Mouse (Mus musculus) gastrocnemius, adult 18-20 months (tissue): ENCODE results near the gene Doc2b. TPM values are rescaled to one million over a fixed set of nuclear protein-coding genes. Genes with fewer than 3 reads are reported as not detected.

Source experiments
- DNase-seq: peaks from one replicate; pipeline ENCODE4 v3.0.0; 2021; ENCODE audit warnings: low spot score
- long read RNA-seq, 2 experiments: library from polyadenylated mRNA; stranded (forward); transcript quantifications; one replicate each; pipeline ENCODE4 v2.0.0; 2021
- total RNA-seq, 2 experiments: library from RNA; stranded (reverse); gene quantifications; 2 replicates each; pipeline ENCODE4 v1.2.3; 2021

Doc2b gene
- total RNA-seq, result 1 to 10 TPM in 1 of 2 experiments, under 1 TPM in 1; 0.45 to 2.7 TPM
- long read RNA-seq, experiment 1, full-length matches to known transcripts, result 1 of 1 reads
- long read RNA-seq, experiment 1, partial matches to known transcripts, result 0 of 1 reads
- long read RNA-seq, experiment 1, other reads (novel, unspliced or antisense), result 0 of 1 reads
- long read RNA-seq, experiment 2, result 0 reads

- no peak for DNase-seq
Observed at GRCm38 (mm10) chr11:75796029-75796445, at the start of gene Doc2b. TSS of gene Doc2b (minus strand) at chr11:75796049.

GRCm38 (mm10) chr11:75842904-75843619, 47.2 kb upstream of the Doc2b start:
- no peak for DNase-seq

- DNase-seq, result no peak
Observed at GRCm38 (mm10) chr11:75841503-75841902, 45.7 kb upstream of the Doc2b start.

GRCm38 (mm10) chr11:75839536-75840430, 43.9 kb upstream of the Doc2b start:
- no peak for DNase-seq

- DNase-seq, result no peak
Observed at GRCm38 (mm10) chr11:75838861-75839426, 43.1 kb upstream of the Doc2b start.

- DNase-seq, result no peak
Observed at GRCm38 (mm10) chr11:75836240-75836610, 40.4 kb upstream of the Doc2b start.

- no peak for DNase-seq
Observed at GRCm38 (mm10) chr11:75835587-75836239, 39.9 kb upstream of the Doc2b start.

- no peak for DNase-seq
Observed at GRCm38 (mm10) chr11:75833081-75833480, 37.2 kb upstream of the Doc2b start.

- DNase-seq, result no peak
Observed at GRCm38 (mm10) chr11:75830386-75830785, 34.5 kb upstream of the Doc2b start.

GRCm38 (mm10) chr11:75827414-75827813, 31.6 kb upstream of the Doc2b start:
- DNase-seq, result no peak

GRCm38 (mm10) chr11:75823506-75823905, 27.7 kb upstream of the Doc2b start:
- no peak for DNase-seq

GRCm38 (mm10) chr11:75813085-75813484, 17.2 kb upstream of the Doc2b start:
- no peak for DNase-seq

- peak; percentile 63 for DNase-seq
Observed at GRCm38 (mm10) chr11:75811900-75812299, 16.1 kb upstream of the Doc2b start.

- DNase-seq, result no peak
Observed at GRCm38 (mm10) chr11:75810526-75810925, 14.7 kb upstream of the Doc2b start.

GRCm38 (mm10) chr11:75807486-75807885, 11.6 kb upstream of the Doc2b start:
- DNase-seq, result no peak

- DNase-seq, result no peak
Observed at GRCm38 (mm10) chr11:75801771-75802550, 6.1 kb upstream of the Doc2b start.

- no peak for DNase-seq
Observed at GRCm38 (mm10) chr11:75801369-75801768, 5.5 kb upstream of the Doc2b start.

GRCm38 (mm10) chr11:75796536-75797246, 842 bp upstream of the Doc2b start:
- no peak for DNase-seq

- DNase-seq, result no peak
Observed at GRCm38 (mm10) chr11:75795321-75795636, 570 bp downstream of the Doc2b start.
